Mouse (Mus musculus) olfactory bulb, adult 2 months (tissue): ENCODE data around the gene Cntnap1.

Experiments used
- CTCF ChIP-seq: fragments of 200-500 bp; IDR thresholded peaks from 2 replicates; pipeline ENCODE4 v1.5.1; 2012; ENCODE audit warnings: low read depth, mild to moderate bottlenecking, low read length, moderate library complexity; ENCODE audit not compliant: insufficient read depth
- POLR2A ChIP-seq: fragments of 200-500 bp; IDR thresholded peaks from 2 replicates; pipeline ENCODE4 v1.6.1; 2012; ENCODE audit warnings: mild to moderate bottlenecking, low read depth, low read length, moderate library complexity; ENCODE audit not compliant: insufficient read depth

- TF ChIP-seq CTCF, result no peak
- no peak for TF ChIP-seq POLR2A
Observed at GRCm38 (mm10) chr11:101130056-101130756, 40.1 kb upstream of the Cntnap1 start.
